Mouse (Mus musculus) adrenal gland, adult 18-20 months (tissue): ENCODE results near the gene Bcl2l2. TPM values are rescaled to one million over a fixed set of nuclear protein-coding genes. Genes with fewer than 3 reads are reported as not detected.

Experiments
- DNase-seq, 2 experiments: peaks; one replicate each; pipeline ENCODE4 v3.0.0; 2021 to 2022; ENCODE audit warnings: low spot score in 2 of 2
- total RNA-seq, 2 experiments: library from RNA; stranded (reverse); gene quantifications; 1 replicate in 1 of 2; 2 replicates in 1 of 2; pipeline ENCODE4 v1.2.3; 2021

The Bcl2l2 gene
- total RNA-seq, 2 experiments from 2014 or later, result 53.1 to 59.3 TPM

GRCm38 (mm10) chr14:54935904-54936830, 53.0 kb downstream of the Bcl2l2 start, which contains the start of gene Cmtm5:
Gene Cmtm5 (plus strand): TSS chr14:54936261.
- no peak for DNase-seq

GRCm38 (mm10) chr14:54936831-54937160, 53.6 kb downstream of the Bcl2l2 start:
- no peak for DNase-seq

- DNase-seq, result no peak
Measured at GRCm38 (mm10) chr14:54937361-54938182, 54.4 kb downstream of the Bcl2l2 start.

Other genes with a start within 250 kb of the Bcl2l2 start
- gene Gm17606, start 242.4 kb upstream of the Bcl2l2 start, total RNA-seq, result not detected
- gene Cdh24, start 242.0 kb upstream of the Bcl2l2 start, total RNA-seq, result 1 to 10 TPM in 1 of 2 experiments, under 1 TPM in 1; 0.70 to 1.2 TPM
- 10 to 100 TPM; 43.5 to 43.7 TPM for gene 1700123O20Rik, start 197.2 kb upstream of the Bcl2l2 start, total RNA-seq
- 100 to 1,000 TPM; 162 to 171 TPM for gene Acin1, start 196.4 kb upstream of the Bcl2l2 start, total RNA-seq
- not detected for gene Gm29776, start 184.5 kb upstream of the Bcl2l2 start, total RNA-seq
- gene Cebpe, start 171.2 kb upstream of the Bcl2l2 start, total RNA-seq, result under 1 TPM in 1 of 2 experiments, not detected in 1; 0.23 TPM
- 10 to 100 TPM; 24.6 to 55.6 TPM for gene Slc7a8, start 101.4 kb upstream of the Bcl2l2 start, total RNA-seq
- under 1 TPM in 1 of 2 experiments, not detected in 1; 0.51 TPM for gene Rnf212b, start 69.2 kb upstream of the Bcl2l2 start, total RNA-seq
- gene Homez, start 12.4 kb upstream of the Bcl2l2 start, total RNA-seq, result 10 to 100 TPM; 12.8 to 15.6 TPM
- 10 to 100 TPM; 14.2 to 17.2 TPM for gene Ppp1r3e, start 5.8 kb upstream of the Bcl2l2 start, total RNA-seq
- 1 to 10 TPM; 1.2 to 3.9 TPM for gene Gm20521, start 64 bp downstream of the Bcl2l2 start, total RNA-seq
- 100 to 1,000 TPM; 137 to 177 TPM for gene Pabpn1, start 9.1 kb downstream of the Bcl2l2 start, total RNA-seq
- 10 to 100 TPM; 36.7 to 43.9 TPM for gene Slc22a17, start 29.8 kb downstream of the Bcl2l2 start, total RNA-seq
- 1 to 10 TPM; 2.4 to 4.9 TPM for gene Efs, start 42.7 kb downstream of the Bcl2l2 start, total RNA-seq
- gene Il25, start 49.3 kb downstream of the Bcl2l2 start, total RNA-seq, result not detected
- gene Cmtm5, start 52.9 kb downstream of the Bcl2l2 start, total RNA-seq, result under 1 TPM in 1 of 2 experiments, not detected in 1; 0.96 TPM
- under 1 TPM in 1 of 2 experiments, not detected in 1; 0.42 TPM for gene Myh6, start 83.5 kb downstream of the Bcl2l2 start, total RNA-seq
- not detected for gene Gm17428, start 93.6 kb downstream of the Bcl2l2 start, total RNA-seq
- under 1 TPM in 1 of 2 experiments, not detected in 1; 0.42 TPM for gene Myh7, start 111.2 kb downstream of the Bcl2l2 start, total RNA-seq
- 10 to 100 TPM; 38.2 to 43.2 TPM for gene Ngdn, start 132.1 kb downstream of the Bcl2l2 start, total RNA-seq
- gene Zfhx2, start 208.9 kb downstream of the Bcl2l2 start, total RNA-seq, result 1 to 10 TPM; 6.1 to 7.4 TPM
- gene Thtpa, start 211.4 kb downstream of the Bcl2l2 start, total RNA-seq, result 10 to 100 TPM; 10.9 to 12.0 TPM
- 10 to 100 TPM; 25.8 to 29.4 TPM for gene Ap1g2, start 223.2 kb downstream of the Bcl2l2 start, total RNA-seq
- gene Jph4, start 233.6 kb downstream of the Bcl2l2 start, total RNA-seq, result 1 to 10 TPM; 3.0 TPM